Mouse (Mus musculus) adrenal gland, postnatal 14 days (tissue): Measurements from ENCODE around the gene Tesk2. TPM values are rescaled to one million over a fixed set of nuclear protein-coding genes. Genes with fewer than 3 reads are reported as not detected.

Experiments used
- total RNA-seq: library from RNA; stranded (reverse); gene quantifications from 2 replicates; pipeline ENCODE4 v1.2.3, GENCODE M21; 2021

Gene Tesk2
- total RNA-seq, 1 experiment from 2014 or later = 5.1 TPM

Other genes with a start within 250 kb of the Tesk2 start
- 13.2 and 14.5 TPM in 2 replicates for gene Ipp, start 213.4 kb upstream of the Tesk2 start, total RNA-seq
- 20.5 and 24.4 TPM in 2 replicates for gene Tmem69, start 165.0 kb upstream of the Tesk2 start, total RNA-seq
- 87.0 and 91.7 TPM in 2 replicates for gene Gpbp1l1, start 163.3 kb upstream of the Tesk2 start, total RNA-seq
- 10.0 and 11.0 TPM in 2 replicates for gene Ccdc17, start 124.3 kb upstream of the Tesk2 start, total RNA-seq
- gene Nasp, start 93.0 kb upstream of the Tesk2 start, total RNA-seq = 51.1 and 51.6 TPM in 2 replicates
- 639 and 649 TPM in 2 replicates for gene Akr1a1, start 69.3 kb upstream of the Tesk2 start, total RNA-seq
- gene Prdx1, start 35.4 kb upstream of the Tesk2 start, total RNA-seq = 546 and 672 TPM in 2 replicates
- 39.5 and 41.9 TPM in 2 replicates for gene Mmachc, start 12.5 kb upstream of the Tesk2 start, total RNA-seq
- 18.8 and 19.6 TPM in 2 replicates for gene Ccdc163, start 12.4 kb upstream of the Tesk2 start, total RNA-seq
- gene Toe1, start 86.7 kb downstream of the Tesk2 start, total RNA-seq = 18.9 and 22.0 TPM in 2 replicates
- 2.5 and 6.4 TPM in 2 replicates for gene Mutyh, start 86.8 kb downstream of the Tesk2 start, total RNA-seq
- gene Hpdl, start 100.8 kb downstream of the Tesk2 start, total RNA-seq = 6.1 and 7.0 TPM in 2 replicates
- 3.1 and 3.5 TPM in 2 replicates for gene Zswim5, start 156.4 kb downstream of the Tesk2 start, total RNA-seq